Mouse (Mus musculus): ENCODE measurements around the gene Rnf38. TPM values are rescaled to one million over a fixed set of nuclear protein-coding genes. Genes with fewer than 3 reads are reported as not detected.
A peak's percentile ranks its signal among the peaks of the same experiment; 100 is the strongest.

Rnf38 gene
- total RNA-seq, 1 experiment, result 19.6 TPM

- TF ChIP-seq MAFK (IDR thresholded peaks at IDR 0.05; ENCODE audit: insufficient read depth, low read depth, low read length) (no peak), ZNF384 (IDR thresholded peaks at IDR 0.05; ENCODE audit: low read depth, low read length) (no peak), HCFC1 (IDR thresholded peaks at IDR 0.05; ENCODE audit: borderline replicate concordance, insufficient read depth, low read length) (no peak), CHD2 (IDR thresholded peaks at IDR 0.05; ENCODE audit: low read depth, low read length) (no peak), ZC3H11A (IDR thresholded peaks at IDR 0.05; ENCODE audit: borderline replicate concordance, low read depth, low read length) (no peak)
- Histone ChIP-seq H3K4me3 (ENCODE audit: insufficient read depth in 1 of 2, low read depth in 1 of 2, low read length in 2 of 2, poor library complexity in 1 of 2, severe bottlenecking in 1 of 2) (no peak overlapping the region), H3K27ac (ENCODE audit: insufficient read depth, low read depth, low read length, poor library complexity, severe bottlenecking) (no peak overlapping the region), H3K36me3 (ENCODE audit: control insufficient read depth, insufficient read depth, low read length, poor library complexity, severe bottlenecking) (no peaks in the 10 kb centered on the region), H3K9me3 (ENCODE audit: control insufficient read depth, insufficient read depth, low read depth, low read length) (no peaks in the 10 kb centered on the region), H3K9ac (ENCODE audit: insufficient read depth, low read depth, low read length, poor library complexity, severe bottlenecking) (no peak overlapping the region), H3K4me1 (ENCODE audit: control insufficient read depth in 2 of 2, insufficient read depth in 2 of 2, low read length in 2 of 2, poor library complexity in 1 of 2) (no peaks in the 10 kb centered on the region)
- DNase-seq (ENCODE audit: low read depth, low spot score), result no peak
- in situ Hi-C loops (cut with MboI; ENCODE audit: low sequenced_read_pairs in 2 of 2, unreplicated experiment in 2 of 2), result loop anchor here in 1 of 2 experiments (10.0 kb wide), 1 partner anchor 105 kb away; no protein-coding TSS in a partner anchor
These were observed 53.8 kb downstream of the Rnf38 start for GRCm38 (mm10) chr4:44179748-44180147.

- DNase-seq (ENCODE audit: low read depth, low spot score), result peak; percentile 67
- no peaks in the 10 kb centered on the region for H3K36me3 ChIP-seq (ENCODE audit: control insufficient read depth, insufficient read depth, low read length, poor library complexity, severe bottlenecking)
- in situ Hi-C loops (cut with MboI; ENCODE audit: low sequenced_read_pairs in 2 of 2, unreplicated experiment in 2 of 2), result loop anchor here in 1 of 2 experiments (10.0 kb wide), 1 partner anchor 112 kb away; no protein-coding TSS in a partner anchor
- H3K9me3 ChIP-seq (ENCODE audit: control insufficient read depth, insufficient read depth, low read depth, low read length), result no peaks in the 10 kb centered on the region
- peaks cover 0 to 3% of the 10 kb centered on the region in 2 experiments; a peak in 1 of 4 replicates for H3K4me1 ChIP-seq (ENCODE audit: control insufficient read depth in 2 of 2, insufficient read depth in 2 of 2, low read length in 2 of 2, poor library complexity in 1 of 2)
- no peak overlapping the region for H3K4me3 ChIP-seq (ENCODE audit: insufficient read depth in 1 of 2, low read depth in 1 of 2, low read length in 2 of 2, poor library complexity in 1 of 2, severe bottlenecking in 1 of 2)
- H3K27ac ChIP-seq (ENCODE audit: insufficient read depth, low read depth, low read length, poor library complexity, severe bottlenecking), result no peak overlapping the region
- no peak for TF ChIP-seq HCFC1 (IDR thresholded peaks at IDR 0.05; ENCODE audit: borderline replicate concordance, insufficient read depth, low read length)
- no peak for TF ChIP-seq MAFK (IDR thresholded peaks at IDR 0.05; ENCODE audit: insufficient read depth, low read depth, low read length)
- TF ChIP-seq ZNF384 (IDR thresholded peaks at IDR 0.05; ENCODE audit: low read depth, low read length), result no peak
- TF ChIP-seq ZC3H11A (IDR thresholded peaks at IDR 0.05; ENCODE audit: borderline replicate concordance, low read depth, low read length), result peak; percentile 47; the same call in 1 of the 2 replicates
- TF ChIP-seq CHD2 (IDR thresholded peaks at IDR 0.05; ENCODE audit: low read depth, low read length), result no peak
- H3K9ac ChIP-seq (ENCODE audit: insufficient read depth, low read depth, low read length, poor library complexity, severe bottlenecking), result no peak overlapping the region
These were observed 60.4 kb downstream of the Rnf38 start for GRCm38 (mm10) chr4:44173177-44173576.

GRCm38 (mm10) chr4:44172676-44173075 lies 60.9 kb downstream of the Rnf38 start:
- Histone ChIP-seq H3K36me3 (ENCODE audit: control insufficient read depth, insufficient read depth, low read length, poor library complexity, severe bottlenecking) (no peaks in the 10 kb centered on the region), H3K4me3 (ENCODE audit: insufficient read depth in 1 of 2, low read depth in 1 of 2, low read length in 2 of 2, poor library complexity in 1 of 2, severe bottlenecking in 1 of 2) (no peak overlapping the region), H3K9me3 (ENCODE audit: control insufficient read depth, insufficient read depth, low read depth, low read length) (no peaks in the 10 kb centered on the region), H3K9ac (ENCODE audit: insufficient read depth, low read depth, low read length, poor library complexity, severe bottlenecking) (no peak overlapping the region), H3K27ac (ENCODE audit: insufficient read depth, low read depth, low read length, poor library complexity, severe bottlenecking) (no peak overlapping the region), H3K4me1 (ENCODE audit: control insufficient read depth in 2 of 2, insufficient read depth in 2 of 2, low read length in 2 of 2, poor library complexity in 1 of 2) (peaks cover 0 to 3% of the 10 kb centered on the region in 2 experiments; a peak in 1 of 4 replicates)
- in situ Hi-C loops (cut with MboI; ENCODE audit: low sequenced_read_pairs in 2 of 2, unreplicated experiment in 2 of 2), result loop anchor here in 1 of 2 experiments (10.0 kb wide), 1 partner anchor 112 kb away; no protein-coding TSS in a partner anchor
- no peak for DNase-seq (ENCODE audit: low read depth, low spot score)
- TF ChIP-seq MAFK (IDR thresholded peaks at IDR 0.05; ENCODE audit: insufficient read depth, low read depth, low read length) (no peak), CHD2 (IDR thresholded peaks at IDR 0.05; ENCODE audit: low read depth, low read length) (no peak), ZC3H11A (IDR thresholded peaks at IDR 0.05; ENCODE audit: borderline replicate concordance, low read depth, low read length) (no peak), HCFC1 (IDR thresholded peaks at IDR 0.05; ENCODE audit: borderline replicate concordance, insufficient read depth, low read length) (no peak), ZNF384 (IDR thresholded peaks at IDR 0.05; ENCODE audit: low read depth, low read length) (no peak)

GRCm38 (mm10) chr4:44169884-44170283 lies 63.7 kb downstream of the Rnf38 start:
- no peak overlapping the region for H3K4me3 ChIP-seq (ENCODE audit: insufficient read depth in 1 of 2, low read depth in 1 of 2, low read length in 2 of 2, poor library complexity in 1 of 2, severe bottlenecking in 1 of 2)
- no peak overlapping the region for H3K27ac ChIP-seq (ENCODE audit: insufficient read depth, low read depth, low read length, poor library complexity, severe bottlenecking)

More at GRCm38 (mm10) chr4:44169884-44170283, 63.7 kb downstream of the Rnf38 start:
- DNase-seq (ENCODE audit: low read depth, low spot score), result no peak
- Histone ChIP-seq H3K9me3 (ENCODE audit: control insufficient read depth, insufficient read depth, low read depth, low read length) (no peaks in the 10 kb centered on the region), H3K9ac (ENCODE audit: insufficient read depth, low read depth, low read length, poor library complexity, severe bottlenecking) (no peak overlapping the region), H3K4me1 (ENCODE audit: control insufficient read depth in 2 of 2, insufficient read depth in 2 of 2, low read length in 2 of 2, poor library complexity in 1 of 2) (peaks cover 0 to 11% of the 10 kb centered on the region in 2 experiments; a peak in 2 of 4 replicates), H3K36me3 (ENCODE audit: control insufficient read depth, insufficient read depth, low read length, poor library complexity, severe bottlenecking) (no peaks in the 10 kb centered on the region)
- TF ChIP-seq MAFK (IDR thresholded peaks at IDR 0.05; ENCODE audit: insufficient read depth, low read depth, low read length) (no peak), CHD2 (IDR thresholded peaks at IDR 0.05; ENCODE audit: low read depth, low read length) (no peak)
- in situ Hi-C loops (cut with MboI; ENCODE audit: low sequenced_read_pairs in 2 of 2, unreplicated experiment in 2 of 2), result loop anchor here in 1 of 2 experiments (10.0 kb wide), 1 partner anchor 115 kb away; no protein-coding TSS in a partner anchor
